Mouse (Mus musculus) cerebellum, adult 2 months (tissue): Measurements from ENCODE around the gene Sox30. TPM values are rescaled to one million over a fixed set of nuclear protein-coding genes. Genes with fewer than 3 reads are reported as not detected.

Experiments
- DNase-seq, 2 experiments: peaks; one replicate each; pipeline ENCODE4 v3.0.0; 2021
- H3K27ac ChIP-seq: fragments of 200-500 bp; 2 replicates; pipeline ENCODE4 v1.5.1; 2012; ENCODE audit warnings: low read length, control low read depth, inconsistent platforms; ENCODE audit not compliant: insufficient read depth
- H3K27me3 ChIP-seq: fragments of 200-500 bp; 2 replicates; pipeline ENCODE4 v1.6.1; 2012; ENCODE audit warnings: inconsistent platforms, mild to moderate bottlenecking, low read length, moderate library complexity; ENCODE audit not compliant: control insufficient read depth, insufficient read depth
- H3K4me1 ChIP-seq: fragments of 200-500 bp; 2 replicates; pipeline ENCODE4 v1.6.1; 2011; ENCODE audit warnings: low read length; ENCODE audit not compliant: control insufficient read depth, insufficient read depth
- H3K4me3 ChIP-seq: fragments of 200-500 bp; replicated peaks from 2 replicates; pipeline ENCODE3; 2011; ENCODE audit warnings: mild to moderate bottlenecking, low read depth, low read length, control low read depth; ENCODE audit not compliant: insufficient read depth
- CTCF ChIP-seq: fragments of 200-500 bp; IDR thresholded peaks from 2 replicates; pipeline ENCODE4 v1.5.1; 2011; ENCODE audit warnings: low read depth, mild to moderate bottlenecking, control low read depth, low read length, moderate library complexity, borderline replicate concordance; ENCODE audit not compliant: insufficient read depth
- POLR2A ChIP-seq: fragments of 200-500 bp; IDR thresholded peaks from 2 replicates; pipeline ENCODE4 v1.6.1; 2011; ENCODE audit warnings: low read length, control low read depth, borderline replicate concordance; ENCODE audit not compliant: insufficient read depth
- WGBS: fragments of 180-500 bp; shearing (Covaris S2); methylation state at CpG from one replicate; pipeline ENCODE4 v1.1.7; 2018; 5-methylcytosine and 5-hydroxymethylcytosine counted together
- polyA plus RNA-seq: library from polyadenylated mRNA; depleted of rRNA; stranded (reverse); fragments of >200 nt; gene quantifications from 2 replicates; pipeline ENCODE4 v1.2.3, GENCODE M21; 2012

Gene Sox30
- polyA plus RNA-seq, 1 experiment: 0.11 TPM

- no peaks in the 10 kb centered on the region for H3K4me1 ChIP-seq
- H3K27me3 ChIP-seq: no peaks in the 10 kb centered on the region
- no peak overlapping the region for H3K27ac ChIP-seq
- no peak overlapping the region for H3K4me3 ChIP-seq
- 90% methylated on average over 6 of the region's 6 CpGs for WGBS
- TF ChIP-seq CTCF (no peak), POLR2A (no peak)
- no peak for DNase-seq
Measured at GRCm38 (mm10) chr11:46022983-46023382, 42.9 kb downstream of the Sox30 start.

DNA sequence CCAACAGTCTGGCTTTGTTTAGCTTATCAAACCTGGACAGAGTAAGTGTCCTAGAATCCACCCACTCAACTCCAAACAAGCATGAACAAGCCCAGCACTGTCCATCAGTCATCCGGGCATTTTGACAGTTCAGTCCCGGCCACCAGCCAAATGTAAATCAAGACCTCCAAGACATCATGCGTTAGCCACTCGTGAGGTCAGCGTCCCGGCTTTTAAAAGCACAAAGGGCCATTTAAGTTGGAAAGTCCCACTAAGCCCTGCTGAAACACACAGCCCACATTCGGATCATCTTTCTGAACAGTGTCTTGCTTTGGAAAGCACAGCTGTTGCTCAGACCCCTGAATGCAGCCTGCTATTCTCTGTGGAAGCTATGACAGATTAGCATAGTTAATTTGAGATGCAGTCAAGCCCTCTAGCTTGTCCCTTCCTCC, 45.9 kb downstream of the Sox30 start:
- no peak overlapping the region for H3K4me3 ChIP-seq
- no peaks in the 10 kb centered on the region for H3K4me1 ChIP-seq
- H3K27ac ChIP-seq: no peak overlapping the region
- TF ChIP-seq CTCF (no peak), POLR2A (no peak)
- 6% methylated on average over 7 of the region's 7 CpGs for WGBS
- H3K27me3 ChIP-seq: no peaks in the 10 kb centered on the region
- peak in 1 of 2 experiments; percentile 15 for DNase-seq

- Histone ChIP-seq H3K4me1 (no peaks in the 10 kb centered on the region), H3K27me3 (no peaks in the 10 kb centered on the region), H3K4me3 (no peak overlapping the region), H3K27ac (no peak overlapping the region)
- DNase-seq: no peak
- TF ChIP-seq POLR2A (no peak), CTCF (no peak)
- 92% methylated on average over 6 of the region's 6 CpGs for WGBS
Measured at GRCm38 (mm10) chr11:46027952-46028814, 48.1 kb downstream of the Sox30 start.

GRCm38 (mm10) chr11:46029485-46029884, 49.4 kb downstream of the Sox30 start:
- Histone ChIP-seq H3K4me1 (no peaks in the 10 kb centered on the region), H3K4me3 (no peak overlapping the region), H3K27ac (no peak overlapping the region), H3K27me3 (no peaks in the 10 kb centered on the region)
- no peak for TF ChIP-seq POLR2A
- TF ChIP-seq CTCF: no peak
- WGBS: 83% methylated on average over 2 of the region's 2 CpGs
- DNase-seq: no peak

GRCm38 (mm10) chr11:46030026-46030425, 49.9 kb downstream of the Sox30 start:
- no peaks in the 10 kb centered on the region for H3K27me3 ChIP-seq
- H3K27ac ChIP-seq: no peak overlapping the region
- no peak for DNase-seq
- WGBS: 68% methylated on average over 2 of the region's 2 CpGs
- H3K4me3 ChIP-seq: no peak overlapping the region
- no peak for TF ChIP-seq POLR2A
- TF ChIP-seq CTCF: no peak
- no peaks in the 10 kb centered on the region for H3K4me1 ChIP-seq

DNA sequence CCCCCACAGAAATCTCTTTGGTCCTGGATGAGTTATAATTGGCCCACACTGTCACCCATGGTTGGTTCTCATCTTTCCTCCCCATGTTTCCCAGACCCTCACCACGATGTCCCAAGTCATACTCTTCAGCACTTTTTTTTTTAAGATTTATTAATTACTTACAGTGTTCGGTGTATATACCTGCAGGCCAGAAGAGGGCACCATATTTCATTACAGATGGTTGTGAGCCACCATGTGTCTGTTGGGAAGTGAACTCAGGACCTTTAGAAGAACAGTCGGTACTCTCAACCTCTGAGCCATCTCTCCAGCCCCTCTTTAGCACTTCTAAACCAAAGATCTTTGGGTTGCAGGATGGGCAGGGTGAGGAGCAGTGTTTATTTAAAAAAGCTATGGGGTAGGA, 51.4 kb downstream of the Sox30 start:
- H3K27ac ChIP-seq: no peak overlapping the region
- H3K4me1 ChIP-seq: no peaks in the 10 kb centered on the region
- H3K4me3 ChIP-seq: no peak overlapping the region
- no peaks in the 10 kb centered on the region for H3K27me3 ChIP-seq
- 55% methylated on average over 3 of the region's 3 CpGs for WGBS
- no peak for DNase-seq
- TF ChIP-seq POLR2A (no peak), CTCF (no peak)

GRCm38 (mm10) chr11:46032956-46033355, 52.8 kb downstream of the Sox30 start:
- Histone ChIP-seq H3K4me1 (no peaks in the 10 kb centered on the region), H3K27me3 (no peaks in the 10 kb centered on the region), H3K27ac (no peak overlapping the region), H3K4me3 (no peak overlapping the region)
- no peak for DNase-seq
- TF ChIP-seq CTCF (no peak), POLR2A (no peak)
- WGBS: 74% methylated on average over 7 of the region's 7 CpGs

DNA sequence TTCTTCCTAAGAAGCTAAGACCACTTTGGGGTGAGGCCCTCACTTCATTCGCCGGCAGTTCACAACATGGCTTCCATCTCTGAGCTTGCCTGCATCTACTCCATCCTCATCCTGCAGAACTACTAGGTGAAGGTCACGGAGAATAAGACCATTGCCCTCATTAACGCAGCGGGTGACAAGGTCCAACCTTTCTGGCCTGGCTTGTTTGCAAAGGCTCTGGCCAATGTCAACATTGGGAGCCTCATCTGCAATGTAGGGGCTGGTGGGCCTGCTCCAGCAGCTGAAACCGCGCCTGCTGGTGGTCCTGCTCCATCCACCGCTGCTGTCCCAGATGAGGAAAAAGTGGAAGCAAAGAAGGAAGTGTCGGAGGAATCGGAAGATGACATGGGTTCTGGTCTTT, 56.3 kb downstream of the Sox30 start:
- no peak overlapping the region for H3K4me3 ChIP-seq
- H3K27me3 ChIP-seq: no peaks in the 10 kb centered on the region
- no peak overlapping the region for H3K27ac ChIP-seq
- no peaks in the 10 kb centered on the region for H3K4me1 ChIP-seq
- no peak for DNase-seq
- 96% methylated on average over 10 of the region's 10 CpGs for WGBS
- TF ChIP-seq POLR2A (no peak), CTCF (no peak)
